Mouse (Mus musculus): ENCODE measurements at regions not wholly inside any gene's neighbourhood (a gene's known extent, or its start where the extent isn't known, plus 50 kb on each side); places are given as distances from the start of the nearest gene placed in this dataset.

- no peak for DNase-seq (ENCODE audit: low spot score in 2 of 2)
These were observed 122.5 kb upstream of the Adgrl2 start for GRCm38 (mm10) chr3:149112878-149113277.

- DNase-seq (ENCODE audit: low spot score in 2 of 2), result no peak
These were observed 121.4 kb upstream of the Adgrl2 start for GRCm38 (mm10) chr3:149111529-149112439.

GRCm38 (mm10) chr3:149110831-149111230, 120.5 kb upstream of the Adgrl2 start:
- no peak for DNase-seq (ENCODE audit: low spot score in 2 of 2)

GRCm38 (mm10) chr3:149105709-149106450, 115.5 kb upstream of the Adgrl2 start:
- no peak for DNase-seq (ENCODE audit: low spot score in 2 of 2)

GRCm38 (mm10) chr3:149105181-149105580, 114.8 kb upstream of the Adgrl2 start:
- no peak for DNase-seq (ENCODE audit: low spot score in 2 of 2)

- DNase-seq (ENCODE audit: low spot score in 2 of 2), result no peak
These were observed 113.7 kb upstream of the Adgrl2 start for GRCm38 (mm10) chr3:149104080-149104479.

- DNase-seq (ENCODE audit: low spot score in 2 of 2), result no peak
These were observed 113.1 kb upstream of the Adgrl2 start for GRCm38 (mm10) chr3:149103469-149103868.

GRCm38 (mm10) chr3:149102846-149103245, 112.5 kb upstream of the Adgrl2 start:
- DNase-seq (ENCODE audit: low spot score in 2 of 2), result no peak

- DNase-seq (ENCODE audit: low spot score in 2 of 2), result no peak
These were observed 111.4 kb upstream of the Adgrl2 start for GRCm38 (mm10) chr3:149101785-149102184.

GRCm38 (mm10) chr3:149098764-149099163, 108.4 kb upstream of the Adgrl2 start:
- DNase-seq (ENCODE audit: low spot score in 2 of 2), result no peak

GRCm38 (mm10) chr3:149097026-149097425, 106.7 kb upstream of the Adgrl2 start:
- DNase-seq (ENCODE audit: low spot score in 2 of 2), result no peak

GRCm38 (mm10) chr3:149092649-149093048, 102.3 kb upstream of the Adgrl2 start:
- DNase-seq (ENCODE audit: low spot score in 2 of 2), result no peak

- no peak for DNase-seq (ENCODE audit: low spot score in 2 of 2)
These were observed 99.7 kb upstream of the Adgrl2 start for GRCm38 (mm10) chr3:149090103-149090502.

- no peak for DNase-seq (ENCODE audit: low spot score in 2 of 2)
These were observed 98.3 kb upstream of the Adgrl2 start for GRCm38 (mm10) chr3:149088621-149089128.

- DNase-seq (ENCODE audit: low spot score in 2 of 2), result no peak
These were observed 97.1 kb upstream of the Adgrl2 start for GRCm38 (mm10) chr3:149087488-149087887.

- no peak for DNase-seq (ENCODE audit: low spot score in 2 of 2)
These were observed 96.3 kb upstream of the Adgrl2 start for GRCm38 (mm10) chr3:149086704-149087103.

GRCm38 (mm10) chr3:149086086-149086485, 95.7 kb upstream of the Adgrl2 start:
- no peak for DNase-seq (ENCODE audit: low spot score in 2 of 2)

- no peak for DNase-seq (ENCODE audit: low spot score in 2 of 2)
These were observed 94.7 kb upstream of the Adgrl2 start for GRCm38 (mm10) chr3:149084861-149085598.

GRCm38 (mm10) chr3:149083391-149083790, 93.0 kb upstream of the Adgrl2 start:
- no peak for DNase-seq (ENCODE audit: low spot score in 2 of 2)

GRCm38 (mm10) chr3:149078881-149079280, 88.5 kb upstream of the Adgrl2 start:
- no peak for DNase-seq (ENCODE audit: low spot score in 2 of 2)

- no peak for DNase-seq (ENCODE audit: low spot score in 2 of 2)
These were observed 86.7 kb upstream of the Adgrl2 start for GRCm38 (mm10) chr3:149076928-149077551.

- no peak for DNase-seq (ENCODE audit: low spot score in 2 of 2)
These were observed 85.1 kb upstream of the Adgrl2 start for GRCm38 (mm10) chr3:149075488-149075851.
